Mouse (Mus musculus): ENCODE results near the gene Shb.

- TF ChIP-seq POLR2A (IDR thresholded peaks at IDR 0.05; ENCODE audit: extremely low read depth, insufficient read depth, low read length) (no peak), CTCF (IDR thresholded peaks at IDR 0.05; ENCODE audit: extremely low read depth, insufficient read depth, low read length) (no peak)
These were observed 25.9 kb upstream of the Shb start for GRCm38 (mm10) chr4:45558211-45558610.

Measured in cortical plate, adult 2 months (tissue).